Mouse (Mus musculus) embryonic facial prominence, embryonic 14.5 days (tissue): ENCODE results near the gene Med29. TPM values are rescaled to one million over a fixed set of nuclear protein-coding genes. Genes with fewer than 3 reads are reported as not detected.

Experiments
- ATAC-seq: fragments of 200-750 bp; cut with Nextera tagmentation; 2 replicates; pipeline ENCODE4 v1.8.0; 2017; ENCODE audit warnings: low read depth, moderate number of reproducible peaks, moderate TSS enrichment
- DNase-seq: peaks from one replicate; pipeline ENCODE4 v3.0.0-alpha.2; 2015; ENCODE audit warnings: low spot score
- H3K27ac ChIP-seq: fragments of 300-500 bp; sonication (generic); replicated peaks from 2 replicates; pipeline ENCODE4 v1.5.1; 2014; ENCODE audit warnings: low read depth, mild to moderate bottlenecking, low read length, moderate library complexity
- H3K27me3 ChIP-seq: fragments of 300-500 bp; sonication (generic); replicated peaks from 2 replicates; pipeline ENCODE4 v1.6.1; 2014; ENCODE audit warnings: low read length; ENCODE audit not compliant: control insufficient read depth, insufficient read depth
- H3K36me3 ChIP-seq: fragments of 300-500 bp; sonication (generic); 2 replicates; pipeline ENCODE4 v1.6.1; 2014; ENCODE audit warnings: low read length, mixed read lengths; ENCODE audit not compliant: control insufficient read depth, insufficient read depth
- H3K4me1 ChIP-seq: fragments of 300-500 bp; sonication (generic); 2 replicates; pipeline ENCODE4 v1.6.1; 2014; ENCODE audit warnings: antibody characterized with exemption, low read length; ENCODE audit not compliant: control insufficient read depth, insufficient read depth
- H3K4me2 ChIP-seq: fragments of 300-500 bp; sonication (generic); 2 replicates; pipeline ENCODE4 v1.6.1; 2014; ENCODE audit warnings: low read depth, mild to moderate bottlenecking, low read length, moderate library complexity, mixed read lengths
- H3K4me3 ChIP-seq: fragments of 300-500 bp; sonication (generic); 2 replicates; pipeline ENCODE4 v1.5.1; 2014; ENCODE audit warnings: low read depth, mild to moderate bottlenecking, low read length
- H3K9ac ChIP-seq: fragments of 300-500 bp; sonication (generic); 2 replicates; pipeline ENCODE4 v1.6.1; 2014; ENCODE audit warnings: low read depth, mild to moderate bottlenecking, low read length, moderate library complexity, mixed read lengths
- H3K9me3 ChIP-seq: fragments of 300-500 bp; sonication (generic); 2 replicates; pipeline ENCODE4 v1.6.1; 2016; ENCODE audit warnings: low read length; ENCODE audit not compliant: control insufficient read depth
- WGBS: fragments of 180-500 bp; shearing (Covaris S2); extraction: QIAGEN DNeasy Blood & Tissue Kit; methylation state at CpG from one replicate; pipeline ENCODE4 v1.1.7; 2014; 5-methylcytosine and 5-hydroxymethylcytosine counted together
- polyA plus RNA-seq: library from polyadenylated mRNA; unstranded; fragments of >200 nt; fragmentation: Nextera tagmentation; extraction: Ambion mirVana; gene quantifications from 2 replicates; pipeline ENCODE4 v1.2.1, GENCODE M21; 2014

Gene Med29
- polyA plus RNA-seq, result 44.1 and 48.2 TPM in 2 replicates

DNA sequence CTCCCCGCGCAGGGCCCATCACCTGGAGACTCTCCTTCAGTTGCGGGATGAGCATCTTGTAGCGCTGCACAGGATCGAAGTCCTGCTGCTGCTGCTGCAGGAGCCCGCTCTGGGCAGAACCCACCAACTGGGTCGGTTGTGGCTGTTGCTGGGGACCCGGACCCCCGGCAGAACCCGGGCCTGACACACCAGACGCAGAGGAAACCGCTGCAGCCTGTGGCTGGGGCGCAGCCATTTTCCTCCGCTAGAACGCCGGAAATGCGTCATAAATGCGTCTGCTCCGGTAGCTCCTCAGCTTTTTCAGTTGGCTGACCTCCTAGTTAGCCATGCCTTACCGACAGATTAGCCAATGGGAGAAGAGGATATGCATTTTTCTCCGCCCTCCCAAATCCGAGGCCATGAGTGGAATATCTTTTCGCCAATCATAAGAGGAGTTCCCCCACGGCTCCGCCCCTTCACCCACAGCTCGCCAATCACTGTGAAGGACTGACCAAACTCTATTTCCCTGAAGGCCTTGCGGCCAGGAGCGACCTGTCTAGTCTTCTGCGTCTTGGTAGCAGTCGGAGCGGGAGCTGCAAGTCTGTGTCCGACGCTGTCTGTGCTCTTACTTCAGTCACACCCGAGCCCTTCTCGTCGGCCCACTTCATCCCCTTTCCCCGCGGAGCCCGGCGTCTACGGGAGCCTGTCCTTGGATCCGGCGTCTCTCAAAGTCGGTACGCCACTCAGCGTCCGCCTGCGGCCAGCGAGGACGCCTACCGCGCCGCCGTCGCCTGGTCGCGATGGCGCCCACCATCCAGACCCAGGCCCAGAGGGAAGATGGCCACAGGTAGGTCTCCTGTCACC lies at the start of gene Med29, which contains the start of gene Paf1:
Gene Med29, minus strand, starts transcription at position 280 of the 843 bp plus-strand sequence.
Gene Paf1, plus strand, starts transcription at position 523 of the 843 bp plus-strand sequence.
- Histone ChIP-seq H3K9ac (peak within 1 kb of the TSS; percentile 88), H3K27me3 (no peaks in the 10 kb centered on the region), H3K36me3 (peaks cover 58% of the 10 kb centered on the region), H3K9me3 (no peaks in the 10 kb centered on the region), H3K27ac (peak within 1 kb of the TSS; percentile 84), H3K4me1 (peaks cover 8% of the 10 kb centered on the region), H3K4me3 (peak within 1 kb of the TSS; percentile 94), H3K4me2 (peak within 1 kb of the TSS; percentile 92)
- ATAC-seq, result peak; percentile 97
- WGBS, result under 1% methylated on average over 53 of the region's 58 CpGs
- peak; percentile 100 for DNase-seq

DNA sequence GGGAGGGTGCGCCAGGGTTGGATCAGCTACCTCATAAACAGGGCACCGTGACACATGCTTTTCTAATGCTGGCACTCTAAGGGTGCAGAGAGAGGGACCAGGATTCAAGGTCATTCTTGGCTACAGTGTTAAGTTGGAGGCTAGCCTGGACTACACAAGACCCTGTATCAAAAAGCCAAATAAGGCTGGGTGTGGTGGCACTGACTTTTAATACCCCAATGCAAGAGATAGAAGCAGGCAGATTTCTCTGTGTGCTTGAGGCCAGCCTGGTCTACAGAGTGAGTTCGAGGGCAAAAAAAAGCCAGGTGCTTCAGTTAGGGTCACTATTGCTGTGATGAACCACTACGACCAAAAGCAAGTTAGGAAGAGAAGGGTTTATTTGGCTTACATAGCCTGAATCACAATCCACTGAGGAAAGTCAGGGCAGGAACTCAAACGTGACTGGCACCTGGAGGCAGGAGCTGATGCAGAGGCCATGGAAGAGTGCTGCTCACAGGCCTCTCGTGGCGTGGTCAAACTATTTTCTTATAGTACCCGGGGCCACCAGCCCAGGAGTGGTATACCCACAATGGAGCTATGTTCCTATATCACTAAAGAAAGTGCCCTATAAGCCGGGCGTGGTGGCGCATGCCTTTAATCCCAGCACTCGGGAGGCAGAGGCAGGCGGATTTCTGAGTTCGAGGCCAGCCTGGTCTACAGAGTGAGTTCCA lies 49.4 kb upstream of the Med29 start:
- Histone ChIP-seq H3K27ac (no peak overlapping the region), H3K4me1 (no peaks in the 10 kb centered on the region), H3K9me3 (no peaks in the 10 kb centered on the region), H3K4me3 (no peak overlapping the region), H3K4me2 (no peak overlapping the region), H3K27me3 (0 out of 2 replicates have a peak, but pooled peaks cover 3% of the 10 kb centered on the region), H3K9ac (no peak overlapping the region), H3K36me3 (no peaks in the 10 kb centered on the region)
- DNase-seq (no peak), ATAC-seq (no peak)
- 85% methylated on average over 13 of the region's 14 CpGs for WGBS

DNA sequence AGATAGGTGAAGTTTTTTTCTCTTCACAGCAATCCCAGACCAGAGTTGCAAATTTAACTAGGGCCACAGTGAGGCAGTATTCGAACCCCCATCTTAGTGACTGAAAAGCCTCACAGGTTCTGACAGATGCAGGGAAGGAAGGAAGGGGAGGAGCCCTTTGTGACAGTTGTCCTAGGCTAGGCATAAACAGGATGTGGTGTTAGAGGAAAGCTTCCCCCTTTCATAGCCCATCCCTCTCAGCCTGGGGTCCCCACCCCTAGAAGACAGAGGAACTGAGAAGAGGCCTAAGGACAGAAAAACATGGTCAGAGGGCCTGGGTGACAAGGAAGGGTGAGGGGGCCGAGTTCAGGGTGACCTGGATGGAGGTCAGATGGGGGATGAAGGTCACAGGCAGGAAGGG lies 48.2 kb upstream of the Med29 start:
- no peak overlapping the region; the same call in 1 of the 2 replicates for H3K27ac ChIP-seq
- no peak overlapping the region for H3K4me2 ChIP-seq
- H3K9ac ChIP-seq, result no peak overlapping the region
- DNase-seq (peak; percentile 27), ATAC-seq (no peak)
- H3K36me3 ChIP-seq, result no peaks in the 10 kb centered on the region
- no peaks in the 10 kb centered on the region for H3K9me3 ChIP-seq
- H3K27me3 ChIP-seq, result 0 out of 2 replicates have a peak, but pooled peaks cover under 1% of the 10 kb centered on the region
- WGBS, result 50% methylated on average over 2 of the region's 2 CpGs
- H3K4me3 ChIP-seq, result no peak overlapping the region
- H3K4me1 ChIP-seq, result no peaks in the 10 kb centered on the region

DNA sequence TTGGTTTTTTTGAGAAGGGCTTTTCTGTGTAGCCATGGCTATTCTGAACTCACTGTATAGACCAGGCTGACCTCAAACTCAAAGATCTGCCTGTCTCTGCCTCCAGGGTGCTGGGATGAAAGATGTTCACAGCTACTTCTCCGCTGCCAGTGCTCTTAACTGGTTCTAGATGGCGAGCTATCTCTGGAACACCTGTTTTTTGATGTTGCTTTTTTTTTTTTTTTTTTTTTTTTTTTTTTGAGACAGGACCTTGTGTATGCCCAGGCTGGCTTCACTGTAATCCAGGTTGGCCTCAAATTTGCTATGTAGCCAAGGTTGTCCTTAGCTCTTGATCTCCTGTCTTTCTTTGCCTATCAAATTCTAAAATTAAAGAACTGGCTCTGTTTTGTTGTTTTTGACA lies 46.3 kb upstream of the Med29 start:
- WGBS, result 79% methylated on average over 2 of the region's 2 CpGs
- Histone ChIP-seq H3K36me3 (no peaks in the 10 kb centered on the region), H3K9ac (no peak overlapping the region), H3K9me3 (no peaks in the 10 kb centered on the region), H3K4me1 (peaks cover 7% of the 10 kb centered on the region), H3K4me3 (no peak overlapping the region), H3K27me3 (no peaks in the 10 kb centered on the region), H3K4me2 (no peak overlapping the region), H3K27ac (no peak overlapping the region)
- no peak for DNase-seq
- ATAC-seq, result no peak

DNA sequence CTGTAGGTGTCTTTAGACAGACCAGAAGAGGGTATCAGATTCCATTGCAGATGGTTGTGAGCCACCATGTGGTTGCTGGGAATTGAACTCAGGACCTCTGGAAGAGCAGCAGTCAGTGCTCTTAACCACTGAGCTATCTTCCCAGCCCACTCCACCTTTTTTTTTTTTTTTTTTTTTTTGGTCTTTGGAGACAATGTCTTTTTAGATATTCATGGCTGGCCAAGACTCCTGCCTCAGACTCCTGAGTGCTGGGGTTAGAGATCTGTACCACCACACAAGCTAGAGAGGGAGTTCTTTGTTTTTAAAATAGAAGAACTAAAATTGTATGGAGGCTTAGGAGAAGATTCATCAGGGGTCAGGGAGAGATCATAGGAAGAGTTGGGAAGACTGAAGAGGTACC lies 45.5 kb upstream of the Med29 start:
- no peak for DNase-seq
- H3K27me3 ChIP-seq, result no peaks in the 10 kb centered on the region
- ATAC-seq, result no peak
- no peak overlapping the region for H3K4me2 ChIP-seq
- no peak overlapping the region for H3K27ac ChIP-seq
- H3K9ac ChIP-seq, result no peak overlapping the region
- peaks cover 12% of the 10 kb centered on the region for H3K4me1 ChIP-seq
- H3K36me3 ChIP-seq, result no peaks in the 10 kb centered on the region; the same call in 1 of the 2 replicates
- H3K4me3 ChIP-seq, result no peak overlapping the region
- H3K9me3 ChIP-seq, result no peaks in the 10 kb centered on the region

DNA sequence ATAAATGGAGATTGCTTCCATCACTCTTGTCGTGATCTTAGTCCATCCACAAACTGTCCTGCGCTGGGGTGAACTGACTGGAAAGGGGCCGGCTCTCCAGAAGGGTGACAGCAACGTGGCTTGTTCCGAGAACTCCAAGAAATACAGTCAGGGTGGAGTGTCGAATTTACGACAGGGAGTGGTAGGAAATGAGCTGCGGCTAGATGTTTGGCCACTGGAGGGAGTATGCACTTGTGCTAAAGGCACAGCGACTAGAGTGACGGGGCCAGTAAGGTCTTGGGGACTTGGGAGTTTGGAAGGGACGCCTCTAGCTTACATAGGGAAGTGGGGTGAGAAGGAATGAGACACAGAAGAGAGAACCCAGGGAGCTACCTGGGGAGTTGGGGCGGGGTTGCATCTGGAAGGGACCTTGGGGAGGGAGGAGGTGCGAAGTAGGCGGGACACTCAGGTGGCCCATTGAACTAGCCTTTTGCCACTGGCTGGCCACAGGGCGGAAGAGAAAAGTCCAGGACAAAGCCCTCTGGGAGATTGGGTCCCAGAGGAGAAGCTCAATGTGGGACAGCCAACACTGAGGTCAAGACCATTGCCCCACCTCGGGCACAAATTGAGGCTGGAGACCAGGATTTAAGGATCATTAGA lies 44.5 kb upstream of the Med29 start, which contains the start of gene Gmfg:
Gene Gmfg, plus strand, starts transcription at position 516 of the 639 bp plus-strand sequence.
- 2% methylated on average over 16 of the region's 16 CpGs for WGBS
- no peaks in the 10 kb centered on the region for H3K27me3 ChIP-seq
- peaks cover 9% of the 10 kb centered on the region for H3K36me3 ChIP-seq
- peak within 1 kb of the TSS; percentile 63 for H3K9ac ChIP-seq
- ATAC-seq, result peak; percentile 34
- H3K4me1 ChIP-seq, result peaks cover 13% of the 10 kb centered on the region
- DNase-seq, result peak; percentile 93
- H3K9me3 ChIP-seq, result no peaks in the 10 kb centered on the region
- peak within 1 kb of the TSS; percentile 70 for H3K4me2 ChIP-seq
- no peak within 1 kb of the TSS; the same call in 1 of the 2 replicates for H3K27ac ChIP-seq
- peak within 1 kb of the TSS; percentile 79 for H3K4me3 ChIP-seq

DNA sequence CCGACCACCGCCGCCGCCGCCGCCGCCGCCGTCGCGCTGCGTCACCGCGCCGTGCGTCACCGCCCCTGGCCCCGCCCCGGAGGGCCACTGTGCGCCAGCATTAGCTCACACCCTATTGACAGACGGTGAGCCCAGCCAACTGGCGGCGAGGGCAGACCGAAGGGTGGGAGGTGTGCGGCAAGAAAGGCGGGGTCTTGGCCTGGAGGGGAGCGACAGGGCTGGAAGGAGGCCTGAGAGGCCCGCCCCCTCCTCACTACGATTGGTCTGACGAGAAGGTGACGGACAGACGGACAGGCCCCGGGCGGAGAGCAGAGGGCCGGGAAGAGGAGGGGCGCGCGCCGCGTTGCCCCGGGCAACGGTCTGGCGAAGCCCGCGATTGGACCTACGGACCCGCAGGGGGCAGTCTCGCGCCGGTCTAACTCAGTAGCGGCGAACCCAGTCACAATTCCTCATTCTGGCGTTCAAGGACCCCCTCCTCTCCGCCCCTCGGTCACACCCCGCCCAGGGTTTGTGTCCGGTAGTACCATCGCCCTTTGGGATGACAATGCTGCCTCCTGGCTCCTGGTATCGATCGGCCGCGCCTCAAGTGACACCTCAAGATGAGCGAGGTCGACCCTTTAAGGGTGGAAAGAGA lies 43.9 kb upstream of the Med29 start:
- ATAC-seq, result peak; percentile 99
- Histone ChIP-seq H3K4me1 (peaks cover 13% of the 10 kb centered on the region), H3K36me3 (peaks cover 14% of the 10 kb centered on the region), H3K9me3 (no peaks in the 10 kb centered on the region), H3K4me3 (peak overlapping the region; percentile 79), H3K27ac (peak overlapping the region; percentile 71; the same call in 1 of the 2 replicates), H3K9ac (peak overlapping the region; percentile 90), H3K27me3 (no peaks in the 10 kb centered on the region), H3K4me2 (peak overlapping the region; percentile 84)
- peak; percentile 100 for DNase-seq
- WGBS, result 0% methylated on average over 16 of the region's 64 CpGs
